Mouse (Mus musculus) liver, adult 2 months (tissue): Measurements from ENCODE around the gene Acox3. TPM values are rescaled to one million over a fixed set of nuclear protein-coding genes. Genes with fewer than 3 reads are reported as not detected.
A peak's percentile ranks its signal among the peaks of the same experiment; 100 is the strongest.

ENCODE experiments used
- DNase-seq: peaks from one replicate; pipeline ENCODE4 v3.0.0-alpha.2; 2011; ENCODE audit warnings: low read depth, low spot score; ENCODE audit errors: extremely low read depth
- H3K27ac ChIP-seq: fragments of 200-500 bp; replicated peaks from 2 replicates; pipeline ENCODE4 v1.5.1; 2012; ENCODE audit warnings: low read depth, mild to moderate bottlenecking, control low read depth, inconsistent platforms, low read length; ENCODE audit not compliant: insufficient read depth
- H3K27me3 ChIP-seq: fragments of 200-500 bp; 2 replicates; pipeline ENCODE4 v1.6.1; 2012; ENCODE audit warnings: mild to moderate bottlenecking, moderate library complexity, low read length, inconsistent platforms; ENCODE audit not compliant: control insufficient read depth, insufficient read depth
- H3K36me3 ChIP-seq: fragments of 200-500 bp; 2 replicates; pipeline ENCODE4 v1.6.1; 2012; ENCODE audit warnings: low read length, inconsistent platforms; ENCODE audit not compliant: control insufficient read depth, insufficient read depth
- H3K4me1 ChIP-seq: fragments of 200-500 bp; 2 replicates; pipeline ENCODE4 v1.6.1; 2011; ENCODE audit warnings: low read length; ENCODE audit not compliant: control insufficient read depth, insufficient read depth
- H3K4me3 ChIP-seq: fragments of 200-500 bp; 2 replicates; pipeline ENCODE4 v1.5.1; 2011; ENCODE audit warnings: low read depth, mild to moderate bottlenecking, control low read depth, low read length, moderate library complexity; ENCODE audit not compliant: insufficient read depth
- H3K79me2 ChIP-seq: fragments of 200-500 bp; 2 replicates; pipeline ENCODE4 v1.6.1; 2012; ENCODE audit warnings: inconsistent platforms, mild to moderate bottlenecking, low read length, moderate library complexity; ENCODE audit not compliant: control insufficient read depth, insufficient read depth
- H3K9ac ChIP-seq: fragments of 200-500 bp; 2 replicates; pipeline ENCODE4 v1.6.1; 2012; ENCODE audit warnings: low read depth, mild to moderate bottlenecking, control low read depth, inconsistent platforms, low read length
- CTCF ChIP-seq: fragments of 200-500 bp; IDR thresholded peaks from 2 replicates; pipeline ENCODE4 v1.5.1; 2011; ENCODE audit warnings: low read depth, low read length, control low read depth
- POLR2A ChIP-seq: fragments of 200-500 bp; IDR thresholded peaks from 2 replicates; pipeline ENCODE4 v1.6.1; 2011; ENCODE audit warnings: low read length, control low read depth; ENCODE audit not compliant: insufficient read depth; ENCODE audit errors: extremely low read depth
- WGBS: fragments of 180-500 bp; shearing (Covaris S2); methylation state at CpG from one replicate; pipeline ENCODE4 v1.1.7; 2018; 5-methylcytosine and 5-hydroxymethylcytosine counted together
- polyA plus RNA-seq: library from polyadenylated mRNA; depleted of rRNA; stranded (reverse); fragments of >200 nt; gene quantifications from 2 replicates; pipeline ENCODE4 v1.2.3, GENCODE M21; 2012
- total RNA-seq: library from RNA; depleted of rRNA; stranded (reverse); fragments of >200 nt; gene quantifications from 2 replicates; pipeline ENCODE4 v1.2.3, GENCODE M21; 2014

Gene Acox3
- total and polyA plus RNA-seq, 2 experiments: 22.9 to 24.1 TPM

DNA sequence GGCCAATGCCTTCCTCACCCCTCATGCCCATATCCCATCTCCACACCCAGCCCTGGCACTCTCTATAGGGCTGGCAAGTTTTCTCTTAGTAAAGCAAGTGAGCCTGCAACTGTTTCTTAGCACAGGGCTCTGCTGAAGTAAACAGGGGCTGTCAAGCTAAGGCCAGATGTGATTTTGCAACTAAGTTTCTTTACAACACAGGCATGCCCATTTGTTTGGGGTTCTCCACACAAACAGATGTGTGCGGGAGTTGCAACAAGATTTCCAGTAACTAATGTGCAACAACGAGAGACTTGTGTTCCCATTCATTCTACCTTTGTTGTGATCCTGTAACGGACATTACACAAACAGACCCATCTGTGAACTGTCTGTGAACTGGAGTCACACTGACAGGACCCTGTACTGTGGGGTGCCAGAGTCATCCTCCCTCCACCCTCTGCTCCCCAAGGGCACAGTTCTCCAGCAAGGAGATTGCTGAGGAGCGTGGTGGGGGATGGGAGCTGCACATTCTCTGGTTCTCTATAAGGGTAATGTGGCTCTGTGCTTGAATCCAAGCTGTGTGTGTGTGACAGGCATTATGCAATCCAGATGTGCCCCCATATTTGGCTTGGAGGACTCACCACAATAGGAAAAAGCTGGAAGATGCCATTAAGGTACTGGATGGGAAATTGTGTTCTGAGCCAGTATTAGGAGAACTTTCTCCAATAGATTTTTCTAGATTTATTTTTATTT is 41.6 kb upstream of the Acox3 start:
- WGBS: 67% methylated on average over 4 of the region's 4 CpGs
- DNase-seq: no peak
- no peak for TF ChIP-seq CTCF
- TF ChIP-seq POLR2A: no peak
- H3K27ac ChIP-seq: peak overlapping the region; percentile 43; the same call in 1 of the 2 replicates
- H3K4me3 ChIP-seq: no peak overlapping the region
- no peaks in the 10 kb centered on the region for H3K4me1 ChIP-seq
- H3K79me2 ChIP-seq: no peaks in the 10 kb centered on the region
- no peaks in the 10 kb centered on the region for H3K36me3 ChIP-seq
- no peak overlapping the region for H3K9ac ChIP-seq
- no peaks in the 10 kb centered on the region for H3K27me3 ChIP-seq

DNA sequence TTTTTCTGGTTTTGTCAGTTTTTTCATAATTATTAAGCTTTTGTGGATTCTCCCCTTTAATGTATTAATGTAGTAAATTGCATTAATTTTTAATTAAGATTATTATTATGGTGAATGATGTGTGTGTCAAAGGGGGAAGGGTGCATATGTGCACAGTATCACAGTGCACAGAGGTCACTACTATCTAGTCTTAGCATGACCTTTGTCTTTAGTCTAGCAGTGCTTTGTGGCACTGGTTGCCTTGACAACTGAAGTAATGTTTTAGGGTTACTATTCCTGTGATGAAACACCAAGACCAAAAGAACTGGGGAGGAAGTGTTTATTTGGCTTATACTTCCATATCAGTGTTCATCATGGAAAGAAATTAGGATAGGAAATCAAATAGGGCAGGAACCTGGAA is 36.7 kb upstream of the Acox3 start:
- no peaks in the 10 kb centered on the region for H3K4me1 ChIP-seq
- no peak overlapping the region for H3K4me3 ChIP-seq
- H3K9ac ChIP-seq: no peak overlapping the region
- no peaks in the 10 kb centered on the region for H3K36me3 ChIP-seq
- no peak for DNase-seq
- H3K27me3 ChIP-seq: no peaks in the 10 kb centered on the region
- no peak overlapping the region for H3K27ac ChIP-seq
- TF ChIP-seq CTCF (no peak), POLR2A (no peak)
- no peaks in the 10 kb centered on the region for H3K79me2 ChIP-seq

DNA sequence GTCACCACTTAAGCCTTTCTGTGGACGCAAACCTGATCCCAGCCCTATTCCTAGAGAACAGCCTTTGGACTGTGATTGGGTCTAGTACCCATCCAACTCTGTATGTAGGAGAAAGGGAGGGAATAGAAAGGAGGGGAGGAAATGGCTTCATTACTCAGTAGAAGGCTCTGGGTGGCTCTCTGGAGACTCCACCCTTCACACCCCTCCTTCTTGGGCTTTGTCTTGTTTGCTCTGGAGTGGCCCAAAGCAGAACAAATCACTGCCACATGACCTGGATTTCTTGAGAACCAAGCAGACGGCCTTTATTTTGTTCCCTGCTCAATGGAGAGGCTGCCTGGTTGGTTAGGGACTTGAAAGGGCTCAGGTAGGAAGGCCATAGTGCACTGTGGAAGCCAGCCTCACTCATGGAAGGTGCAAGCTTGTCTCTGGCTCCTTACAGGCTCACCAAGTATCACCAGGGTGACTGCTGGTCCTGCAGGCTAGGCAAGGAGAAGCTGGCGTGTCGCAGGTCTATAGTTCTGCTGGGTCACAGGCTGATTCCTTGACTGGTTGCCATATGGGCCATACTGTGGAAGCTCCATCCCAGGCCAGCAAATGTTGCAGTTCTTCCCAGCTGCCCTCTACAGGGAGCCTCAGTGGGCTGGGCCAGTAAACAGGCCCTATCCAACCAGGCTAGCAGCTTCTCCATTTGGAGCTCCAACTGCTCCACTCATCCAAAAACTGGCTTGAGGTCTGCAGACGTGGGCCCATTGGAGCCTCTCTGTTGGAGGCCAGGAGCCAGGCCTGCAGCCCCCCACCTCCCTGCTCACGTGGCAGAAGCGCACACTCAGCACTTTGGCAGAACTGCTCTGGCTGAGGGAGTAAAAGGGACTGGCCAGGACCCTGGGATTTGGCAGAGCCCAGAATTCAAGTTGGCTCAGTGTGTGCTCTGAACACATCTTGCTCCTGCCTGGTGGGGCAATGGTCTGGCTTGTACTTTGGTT is 30.7 kb upstream of the Acox3 start:
- no peak for DNase-seq
- TF ChIP-seq CTCF (no peak), POLR2A (no peak)

DNA sequence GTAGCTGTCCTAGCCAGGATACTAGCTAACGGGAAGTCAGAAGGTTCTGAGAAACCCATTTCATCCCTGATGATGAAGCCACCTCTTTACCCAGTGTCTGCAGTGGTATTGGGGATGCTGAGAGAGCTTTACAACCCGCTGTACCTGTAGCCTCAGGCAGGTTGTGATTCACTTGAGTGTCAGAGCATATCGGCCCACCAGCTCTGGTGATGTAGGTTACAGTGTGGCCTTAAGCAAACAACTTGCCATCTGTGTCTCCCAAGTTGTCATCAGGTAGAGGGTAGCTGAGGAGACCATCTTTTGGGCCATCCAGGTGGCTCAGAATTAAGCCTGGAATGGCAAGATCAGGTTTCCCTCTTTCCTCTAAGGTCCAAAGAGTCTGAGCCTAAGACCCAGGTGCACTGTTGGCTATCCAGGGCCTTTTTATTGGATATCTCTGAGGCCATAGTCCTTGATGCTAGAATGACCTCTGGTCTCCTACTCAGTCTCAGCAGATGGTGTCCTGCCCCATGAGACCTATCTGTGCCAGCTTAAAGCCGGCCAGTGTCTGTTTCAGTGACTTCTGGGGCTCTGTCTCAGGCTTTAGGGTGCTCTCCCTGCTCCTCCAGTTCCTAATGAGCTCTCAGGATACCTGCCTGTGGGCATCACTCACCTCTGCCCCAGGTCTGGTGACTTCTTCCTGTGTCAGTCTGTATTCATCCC is 29.9 kb upstream of the Acox3 start:
- no peak overlapping the region for H3K4me3 ChIP-seq

More for the DNA sequence above, 30.7 kb upstream of the Acox3 start:
- Histone ChIP-seq H3K4me1 (no peaks in the 10 kb centered on the region), H3K27me3 (no peaks in the 10 kb centered on the region), H3K9ac (no peak overlapping the region), H3K79me2 (no peaks in the 10 kb centered on the region), H3K27ac (no peak overlapping the region), H3K4me3 (no peak overlapping the region), H3K36me3 (no peaks in the 10 kb centered on the region)
- WGBS: 51% methylated on average over 7 of the region's 7 CpGs

DNA sequence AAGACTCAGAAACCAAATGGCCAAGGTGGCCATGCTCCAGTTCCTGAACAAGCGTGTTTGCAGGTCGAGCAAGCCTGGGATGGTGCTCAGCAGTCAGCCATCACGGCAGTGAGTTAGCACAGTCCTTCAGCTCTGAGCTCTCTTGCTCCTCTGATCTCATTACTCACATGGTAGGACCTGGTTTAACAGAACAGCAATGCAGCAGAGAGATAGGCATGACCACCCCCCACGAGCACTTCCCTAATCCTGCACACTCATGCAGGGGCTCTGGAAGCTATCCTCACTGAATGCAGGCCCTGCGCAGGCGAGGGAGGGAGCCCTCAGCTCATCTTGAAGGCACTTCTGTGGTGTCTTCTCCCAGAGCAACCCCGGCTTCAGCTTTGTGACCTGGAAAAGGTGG is 26.4 kb upstream of the Acox3 start:
- no peaks in the 10 kb centered on the region for H3K79me2 ChIP-seq
- no peaks in the 10 kb centered on the region for H3K36me3 ChIP-seq
- WGBS: 90% methylated on average over 7 of the region's 7 CpGs
- H3K27ac ChIP-seq: no peak overlapping the region
- H3K27me3 ChIP-seq: no peaks in the 10 kb centered on the region
- no peak overlapping the region for H3K4me3 ChIP-seq
- no peak for DNase-seq
- no peaks in the 10 kb centered on the region for H3K4me1 ChIP-seq
- H3K9ac ChIP-seq: no peak overlapping the region
- TF ChIP-seq CTCF (no peak), POLR2A (no peak)

More for the DNA sequence above, 29.9 kb upstream of the Acox3 start:
- 75% methylated on average over 4 of the region's 4 CpGs for WGBS
- DNase-seq: no peak
- Histone ChIP-seq H3K27ac (no peak overlapping the region), H3K27me3 (no peaks in the 10 kb centered on the region), H3K9ac (no peak overlapping the region), H3K4me1 (no peaks in the 10 kb centered on the region), H3K36me3 (no peaks in the 10 kb centered on the region), H3K79me2 (no peaks in the 10 kb centered on the region)
- TF ChIP-seq POLR2A (no peak), CTCF (no peak)
